Mouse (Mus musculus) cerebellum, postnatal 14 days (tissue): ENCODE measurements around the gene Cux1.

Experiments
- DNase-seq, 2 experiments: peaks; one replicate each; pipeline ENCODE4 v3.0.0; 2021; ENCODE audit warnings: mixed read lengths in 2 of 2

Gene Cux1

DNA sequence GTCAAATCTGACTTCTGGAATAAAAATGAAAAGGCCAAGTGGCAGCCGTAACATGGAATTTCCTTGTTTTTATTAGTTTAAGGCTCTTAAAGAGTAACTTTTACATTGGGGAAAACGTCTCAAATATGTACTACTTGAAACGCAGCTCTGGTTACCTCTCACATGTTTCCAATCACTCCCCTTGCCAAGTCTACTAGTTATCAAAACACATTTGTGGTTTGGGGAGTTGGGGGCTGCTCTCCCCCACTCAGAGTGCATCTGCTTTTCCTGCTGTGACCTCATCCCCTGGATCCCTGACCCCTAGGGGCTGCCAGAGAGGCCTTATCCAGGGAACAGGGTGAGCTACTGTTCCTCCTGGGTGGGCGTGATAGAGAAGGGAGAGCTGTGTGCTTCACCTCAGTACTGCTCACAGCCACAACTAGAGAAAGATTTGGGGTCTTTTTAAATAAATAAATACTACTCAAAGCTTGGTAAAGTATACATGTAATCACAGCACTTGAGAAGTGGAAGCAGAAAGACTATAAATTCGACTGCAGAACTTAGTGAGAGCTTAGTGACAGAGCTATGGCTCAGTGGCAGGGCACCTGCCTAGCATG, 64.7 kb downstream of the Cux1 start:
- DNase-seq: no peak

DNA sequence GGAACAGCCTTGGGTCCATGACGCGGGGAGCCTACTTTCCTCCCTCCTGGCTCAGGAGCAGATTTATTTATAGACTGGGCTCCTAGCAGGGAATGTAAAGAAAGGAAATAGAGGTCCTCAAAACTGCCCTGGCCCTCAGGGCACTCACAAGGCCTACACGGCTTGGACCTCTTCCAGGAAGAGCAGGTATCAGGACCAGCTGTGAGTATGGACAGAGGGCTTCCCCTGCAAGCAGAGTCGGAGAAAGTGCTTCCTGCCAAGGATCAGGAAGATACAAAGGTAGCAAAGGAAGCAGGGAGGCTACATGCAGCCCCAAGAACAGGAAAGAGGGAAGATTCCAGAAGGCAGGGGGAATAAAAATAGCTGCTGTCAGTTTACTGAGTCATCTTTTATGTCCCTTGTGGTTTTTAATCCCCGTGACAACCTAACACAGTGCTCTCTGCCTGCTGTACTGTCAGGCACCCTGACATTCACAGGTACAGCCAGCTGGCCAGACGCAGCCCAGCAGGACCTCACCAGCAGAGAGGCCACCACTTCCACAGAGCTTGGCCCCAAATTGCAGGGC, 66.9 kb downstream of the Cux1 start:
- DNase-seq: peak; percentile 47 to 57

DNA sequence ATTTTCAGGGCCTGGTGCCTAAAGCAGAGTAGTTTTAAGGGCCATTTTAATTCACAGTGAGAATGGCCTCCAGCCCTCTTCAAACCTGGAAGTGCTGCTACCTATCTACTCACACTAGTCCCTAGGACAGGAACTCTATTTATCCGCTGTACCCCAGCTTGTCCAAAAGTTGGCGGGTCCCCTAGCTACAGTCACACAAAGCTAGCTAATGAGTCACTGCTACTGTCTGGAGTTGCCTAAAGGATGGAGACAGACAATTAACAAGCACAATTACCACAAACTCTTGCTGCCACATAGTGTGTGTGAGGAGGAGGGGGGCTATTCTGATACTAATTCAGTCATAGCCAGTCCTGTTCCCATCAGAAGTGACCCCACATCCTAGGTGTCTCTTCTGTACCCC, 68.0 kb downstream of the Cux1 start:
- no peak for DNase-seq

DNA sequence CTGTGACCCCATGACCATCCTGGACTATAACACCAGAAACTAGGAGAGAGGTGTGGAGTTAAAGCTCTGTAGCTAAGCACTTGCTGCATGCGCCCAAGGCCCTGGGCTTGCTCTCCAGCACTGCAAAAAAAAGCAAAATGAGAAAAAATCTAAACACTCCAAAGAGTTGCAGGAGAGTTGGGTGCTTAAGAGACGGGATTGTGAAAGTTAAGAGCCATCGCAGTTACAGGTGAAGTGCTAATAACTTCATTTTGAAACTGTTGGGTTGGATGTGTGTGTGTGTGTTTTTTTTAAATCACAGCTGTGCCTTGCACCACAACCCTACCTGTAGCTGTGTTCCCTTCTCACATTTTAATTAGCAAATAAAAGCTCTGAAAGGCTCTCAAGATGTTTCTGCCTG, 68.5 kb downstream of the Cux1 start:
- no peak for DNase-seq

GRCm38 (mm10) chr5:136497301-136497700, 70.0 kb downstream of the Cux1 start:
- no peak for DNase-seq

- DNase-seq: no peak
Measured at GRCm38 (mm10) chr5:136495581-136495980, 71.7 kb downstream of the Cux1 start.

- peak in 1 of 2 experiments; percentile 23 for DNase-seq
Measured at GRCm38 (mm10) chr5:136494927-136495326, 72.4 kb downstream of the Cux1 start.

DNA sequence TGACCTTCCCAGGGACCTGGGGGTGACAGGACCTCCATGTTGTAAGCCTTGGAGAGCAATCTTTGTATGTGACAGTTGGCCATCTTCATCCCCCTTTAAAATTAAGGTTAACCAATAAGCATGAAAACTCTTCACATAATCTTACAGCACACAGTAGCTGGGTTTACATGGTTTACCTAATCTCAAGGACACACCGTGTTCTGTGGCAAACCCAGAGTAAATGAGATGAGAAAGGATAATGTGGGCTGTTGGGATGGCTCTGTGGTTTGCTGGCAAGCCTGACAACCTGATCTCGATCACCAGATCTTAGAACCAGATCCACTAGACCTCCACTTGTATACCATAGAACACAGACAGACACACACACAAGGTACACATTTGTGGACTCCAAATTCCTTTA, 73.0 kb downstream of the Cux1 start:
- DNase-seq: no peak

DNA sequence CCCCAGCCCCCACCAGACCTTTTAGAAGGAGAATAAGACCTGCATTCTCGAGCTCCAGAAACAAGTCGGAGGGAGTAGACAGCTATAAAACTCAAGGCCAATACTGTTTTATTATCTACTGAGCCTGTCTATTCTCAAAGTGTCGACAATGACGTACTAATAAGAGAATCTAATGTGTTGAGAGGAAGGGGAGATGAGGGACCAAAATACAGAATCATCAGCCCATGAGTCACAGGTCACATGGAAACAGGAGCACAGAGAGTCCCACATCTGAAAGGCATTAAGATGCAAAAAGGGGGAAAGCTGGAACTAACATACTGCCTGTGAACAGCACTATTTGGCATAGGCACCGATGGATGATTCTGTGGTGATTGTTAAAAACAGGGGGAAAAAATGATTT, 77.8 kb downstream of the Cux1 start:
- DNase-seq: no peak

GRCm38 (mm10) chr5:136488721-136489120, 78.6 kb downstream of the Cux1 start:
- peak; percentile 63 to 79 for DNase-seq

DNA sequence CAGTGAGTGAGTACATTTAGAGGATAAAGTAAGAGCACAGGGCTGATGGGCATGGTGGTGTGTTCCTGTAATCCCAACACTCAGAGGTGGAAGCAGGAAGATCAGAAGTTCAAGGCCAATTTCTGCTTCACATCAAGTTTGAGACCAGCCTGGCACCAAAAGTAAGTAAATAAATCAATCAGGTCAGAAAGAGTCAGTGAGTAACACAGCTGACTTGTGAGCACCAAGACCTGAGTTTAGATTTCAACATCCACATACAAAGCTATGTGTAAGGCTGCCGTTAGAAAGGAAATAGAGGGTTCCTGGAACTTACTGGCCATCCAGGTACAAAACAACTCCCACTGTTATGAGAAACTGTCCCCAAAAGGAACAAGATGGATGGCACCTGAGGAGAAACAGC, 79.1 kb downstream of the Cux1 start:
- DNase-seq: no peak

DNA sequence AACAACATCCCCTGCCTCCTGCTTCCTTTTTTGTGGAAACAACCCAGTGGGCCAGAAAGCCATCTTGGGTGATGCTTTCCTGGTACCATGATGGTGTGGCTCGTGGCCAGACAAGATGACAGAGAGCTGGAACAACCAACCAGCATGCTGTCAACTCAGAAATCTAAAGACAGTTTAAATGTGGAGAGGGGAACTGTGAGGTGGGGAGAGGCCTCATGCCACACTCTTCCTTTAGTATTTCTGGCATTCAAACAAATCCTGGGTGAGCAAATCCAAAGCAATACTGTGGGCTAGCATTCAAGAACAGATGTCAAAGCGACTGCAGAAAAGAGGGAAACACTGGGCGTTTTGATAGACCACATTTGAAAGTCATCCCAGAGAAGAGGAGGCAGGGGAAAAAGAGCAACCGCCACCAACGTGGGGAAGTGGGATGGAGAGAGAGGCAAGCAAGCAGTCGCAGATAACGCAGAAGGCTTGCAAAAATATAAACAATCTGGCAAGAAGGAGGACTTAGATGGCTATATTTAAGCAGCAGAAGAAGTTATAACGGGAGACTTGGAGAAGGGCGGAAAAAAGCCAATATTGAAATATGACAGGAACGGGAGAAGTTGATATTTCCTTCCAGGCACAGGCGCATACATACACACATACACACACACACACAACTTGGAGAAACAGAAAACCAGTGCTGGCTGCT, 79.7 kb downstream of the Cux1 start:
- DNase-seq: peak; percentile 62 to 74

DNA sequence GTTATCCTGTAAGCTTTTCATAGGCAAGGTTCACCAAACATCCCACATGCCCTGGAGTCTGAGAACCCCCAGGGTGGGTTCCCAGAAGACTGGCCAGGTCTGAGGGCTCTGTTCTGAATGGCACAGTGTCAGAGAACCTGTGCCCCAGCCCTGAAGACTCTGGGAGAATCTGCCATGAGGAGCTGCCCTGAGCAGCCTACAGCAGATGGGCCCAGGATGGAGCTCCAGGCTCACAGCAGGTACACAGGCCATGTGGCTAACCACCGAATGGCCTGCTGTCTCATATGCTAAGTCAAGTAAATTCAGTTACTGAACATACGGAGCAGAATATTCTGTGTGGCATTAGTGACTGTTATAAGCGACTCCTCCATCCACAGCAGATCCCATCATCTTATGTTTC, 80.9 kb downstream of the Cux1 start:
- DNase-seq: peak; percentile 76 to 91

DNA sequence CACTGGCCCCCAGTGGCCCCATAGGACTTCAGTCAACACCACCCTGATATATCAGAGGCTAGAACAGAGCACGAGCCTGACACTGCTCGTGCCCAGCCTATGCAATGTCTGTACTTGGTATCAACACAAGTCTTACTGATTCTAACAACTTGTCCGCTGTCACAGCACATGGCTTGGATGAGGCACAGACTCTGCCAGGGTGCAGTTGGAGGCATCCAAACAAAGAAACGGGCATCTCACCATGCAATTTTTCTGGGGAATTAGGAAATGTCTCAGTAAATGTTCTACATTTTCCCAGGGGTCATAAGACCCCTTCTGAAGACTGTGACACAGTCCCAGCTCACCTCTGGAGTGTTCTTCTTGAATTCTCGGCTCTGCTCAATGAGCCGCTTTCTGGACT, 81.9 kb downstream of the Cux1 start:
- peak in 1 of 2 experiments; percentile 44 for DNase-seq

DNA sequence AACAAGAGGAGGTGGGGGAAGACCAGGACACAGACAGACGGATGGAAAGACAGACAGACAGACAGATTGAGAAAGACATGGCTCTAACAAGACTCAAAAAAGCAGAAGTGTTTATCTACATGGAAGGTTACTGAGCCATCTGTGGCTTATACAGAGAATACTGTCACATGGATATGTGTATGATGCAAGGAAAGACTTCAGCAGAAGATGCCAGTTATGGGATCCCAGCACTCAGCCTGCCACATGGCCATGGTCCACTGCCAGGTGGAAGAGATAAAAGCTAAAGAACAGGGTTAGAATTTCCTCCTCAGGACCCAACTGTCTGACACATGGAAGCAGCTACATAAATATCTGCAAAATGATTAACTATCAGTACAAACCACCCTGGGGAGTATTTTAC, 84.9 kb downstream of the Cux1 start:
- DNase-seq: peak; percentile 57 to 72

DNA sequence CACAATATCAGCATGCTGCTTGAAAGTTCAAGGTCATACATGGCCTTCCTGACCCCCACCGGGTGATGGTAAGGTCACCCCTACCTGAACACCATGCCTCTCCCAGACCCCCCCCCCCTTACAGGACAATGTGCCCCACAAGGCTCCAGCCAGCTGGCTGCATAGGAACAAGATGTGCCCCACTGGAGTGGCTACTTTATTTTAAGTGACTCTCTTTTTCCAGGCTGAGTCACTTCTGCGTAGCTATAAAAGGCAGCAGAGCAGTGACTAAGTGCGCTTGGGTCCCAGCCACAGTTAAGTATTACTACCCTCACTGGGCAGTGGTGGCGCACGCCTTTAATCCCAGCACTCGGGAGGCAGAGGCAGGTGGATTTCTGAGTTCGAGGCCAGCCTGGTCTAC, 86.7 kb downstream of the Cux1 start:
- DNase-seq: no peak

- DNase-seq: no peak
Measured at GRCm38 (mm10) chr5:136479801-136480200, 87.5 kb downstream of the Cux1 start.

GRCm38 (mm10) chr5:136479024-136479763, 88.1 kb downstream of the Cux1 start:
- no peak for DNase-seq

- peak; percentile 61 to 63 for DNase-seq
Measured at GRCm38 (mm10) chr5:136476272-136476671, 91.0 kb downstream of the Cux1 start.

DNA sequence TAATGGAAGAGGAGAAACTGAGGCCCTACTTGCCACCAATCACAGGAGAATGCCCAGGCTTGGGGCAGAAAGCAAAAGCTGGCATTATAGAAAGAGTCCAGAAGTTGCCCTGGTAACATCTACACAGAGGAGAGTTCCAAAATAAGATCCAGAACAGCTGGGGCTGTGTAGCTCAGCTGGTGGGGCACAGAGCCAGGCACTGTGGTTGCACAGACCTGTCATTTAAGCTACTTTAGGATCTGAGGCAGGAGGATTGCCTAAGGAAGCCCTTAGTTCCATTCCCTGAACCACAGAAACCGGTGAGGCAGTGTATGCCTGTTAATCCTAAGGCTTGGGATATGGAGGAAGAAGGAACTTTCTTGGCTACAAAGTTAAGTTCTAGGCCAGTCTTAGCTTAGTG, 92.1 kb downstream of the Cux1 start:
- DNase-seq: no peak

DNA sequence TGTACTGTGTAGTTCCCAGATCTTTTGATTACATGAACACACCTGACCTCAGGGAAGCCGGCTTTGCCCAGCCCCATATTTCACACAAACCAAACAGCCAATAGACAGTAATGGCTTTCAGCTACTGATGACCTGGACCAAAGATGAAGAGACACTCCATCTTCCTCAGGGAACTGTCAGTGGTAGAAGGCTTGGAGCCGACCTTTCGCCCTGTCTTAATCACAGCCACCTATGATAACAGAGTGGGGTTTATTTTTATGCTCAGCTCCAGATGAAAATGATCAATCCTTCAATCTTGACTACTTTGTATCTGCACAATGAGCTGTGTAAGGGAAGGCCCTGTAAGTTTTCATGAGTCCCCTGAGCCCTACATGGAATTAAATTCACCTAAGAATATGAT, 93.2 kb downstream of the Cux1 start:
- no peak for DNase-seq

- DNase-seq: no peak
Measured at GRCm38 (mm10) chr5:136473337-136473736, 94.0 kb downstream of the Cux1 start.

- DNase-seq: no peak
Measured at GRCm38 (mm10) chr5:136472846-136473245, 94.4 kb downstream of the Cux1 start.
